Mouse (Mus musculus) liver, embryonic 13.5 days (tissue): Measurements from ENCODE around the gene Insl6. TPM values are rescaled to one million over a fixed set of nuclear protein-coding genes. Genes with fewer than 3 reads are reported as not detected.

ENCODE experiments used
- ATAC-seq: fragments of 200-750 bp; cut with Nextera tagmentation; 2 replicates; pipeline ENCODE4 v1.8.0; 2017; ENCODE audit warnings: low read depth, mild to moderate bottlenecking, moderate number of reproducible peaks, moderate library complexity
- DNase-seq: peaks from one replicate; pipeline ENCODE4 v3.0.0; 2022
- H3K27ac ChIP-seq: fragments of 300-500 bp; sonication (generic); 2 replicates; pipeline ENCODE4 v1.5.1; 2015; ENCODE audit warnings: moderate library complexity, mild to moderate bottlenecking, inconsistent platforms
- H3K27me3 ChIP-seq: fragments of 300-500 bp; sonication (generic); 2 replicates; pipeline ENCODE4 v1.6.1; 2015; ENCODE audit warnings: mild to moderate bottlenecking, inconsistent platforms
- H3K36me3 ChIP-seq: fragments of 300-500 bp; sonication (generic); 2 replicates; pipeline ENCODE4 v1.6.1; 2015; ENCODE audit warnings: mild to moderate bottlenecking, inconsistent platforms
- H3K4me1 ChIP-seq: fragments of 300-500 bp; sonication (generic); replicated peaks from 2 replicates; pipeline ENCODE4 v1.6.1; 2015; ENCODE audit warnings: inconsistent platforms
- H3K4me2 ChIP-seq: fragments of 300-500 bp; sonication (generic); 2 replicates; pipeline ENCODE4 v1.6.1; 2015; ENCODE audit warnings: inconsistent platforms, mild to moderate bottlenecking, moderate library complexity
- H3K4me3 ChIP-seq: fragments of 300-500 bp; sonication (generic); replicated peaks from 2 replicates; pipeline ENCODE4 v1.5.1; 2015; ENCODE audit warnings: mild to moderate bottlenecking, inconsistent platforms
- H3K9ac ChIP-seq: fragments of 300-500 bp; sonication (generic); 2 replicates; pipeline ENCODE4 v1.6.1; 2015; ENCODE audit warnings: mild to moderate bottlenecking, inconsistent platforms
- H3K9me3 ChIP-seq: fragments of 300-500 bp; sonication (generic); replicated peaks from 2 replicates; pipeline ENCODE4 v1.6.1; 2016; ENCODE audit warnings: inconsistent platforms
- WGBS: fragments of 180-500 bp; shearing (Covaris S2); methylation state at CpG from one replicate; pipeline ENCODE4 v1.1.7; 2015; ENCODE audit not compliant: insufficient replicate concordance; 5-methylcytosine and 5-hydroxymethylcytosine counted together
- polyA plus RNA-seq: library from polyadenylated mRNA; unstranded; fragments of >200 nt; fragmentation: Nextera tagmentation; extraction: Ambion mirVana; gene quantifications from 2 replicates; pipeline ENCODE4 v1.2.1, GENCODE M21; 2015

Gene Insl6
- polyA plus RNA-seq, 1 experiment from 2014 or later = 1.1 TPM

DNA sequence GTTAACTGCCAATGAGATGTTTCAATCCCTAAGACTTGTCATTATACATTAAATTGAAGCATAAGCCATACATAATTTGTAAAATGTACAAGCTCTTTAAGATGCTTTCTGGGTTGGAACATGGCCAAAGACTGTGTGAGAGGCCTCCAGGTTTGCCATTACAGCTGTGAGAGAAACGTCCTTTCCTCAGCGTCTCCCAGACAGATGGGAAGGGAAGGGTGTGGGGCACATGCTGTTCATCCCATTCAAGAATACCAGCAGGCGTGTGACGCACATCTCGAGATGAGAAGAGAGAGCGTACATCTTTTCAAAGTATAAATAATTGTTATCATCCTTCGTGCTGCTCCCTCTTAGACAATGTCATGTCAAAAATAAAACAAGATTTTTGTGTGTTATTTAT lies 12.5 kb downstream of the Insl6 start:
- no peak overlapping the region for H3K4me3 ChIP-seq
- no peak overlapping the region for H3K9ac ChIP-seq
- ATAC-seq = no peak
- no peak overlapping the region for H3K27ac ChIP-seq
- H3K4me2 ChIP-seq = no peak overlapping the region
- H3K9me3 ChIP-seq = no peaks in the 10 kb centered on the region
- peaks cover 49% of the 10 kb centered on the region for H3K36me3 ChIP-seq
- H3K27me3 ChIP-seq = no peaks in the 10 kb centered on the region
- 87% methylated on average over 7 of the region's 7 CpGs for WGBS
- no peak for DNase-seq
- H3K4me1 ChIP-seq = no peaks in the 10 kb centered on the region

DNA sequence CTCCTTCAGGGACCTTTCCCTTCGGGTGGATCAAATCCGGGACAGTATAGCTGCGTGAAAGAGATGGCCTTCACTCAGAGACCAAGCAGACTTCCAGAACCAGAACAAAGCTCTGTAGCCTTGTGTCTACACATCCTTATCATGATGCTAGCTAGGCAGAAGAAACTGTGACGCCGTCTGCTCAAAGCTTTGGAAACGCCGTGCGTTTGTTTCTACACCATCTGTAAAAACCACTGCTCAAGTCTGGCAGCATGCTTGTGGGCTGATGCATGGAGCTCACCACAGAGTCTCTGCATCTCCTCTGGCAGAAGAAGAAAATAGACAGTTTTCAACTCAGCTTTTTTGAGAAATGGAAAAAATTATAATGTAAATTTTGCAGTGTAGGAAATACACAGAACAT lies 13.4 kb downstream of the Insl6 start:
- 91% methylated on average over 8 of the region's 8 CpGs for WGBS
- ATAC-seq (no peak), DNase-seq (no peak)
- Histone ChIP-seq H3K36me3 (peaks cover 58% of the 10 kb centered on the region), H3K27me3 (no peaks in the 10 kb centered on the region), H3K4me2 (no peak overlapping the region), H3K27ac (no peak overlapping the region), H3K9me3 (no peaks in the 10 kb centered on the region), H3K9ac (no peak overlapping the region), H3K4me3 (no peak overlapping the region), H3K4me1 (no peaks in the 10 kb centered on the region)

DNA sequence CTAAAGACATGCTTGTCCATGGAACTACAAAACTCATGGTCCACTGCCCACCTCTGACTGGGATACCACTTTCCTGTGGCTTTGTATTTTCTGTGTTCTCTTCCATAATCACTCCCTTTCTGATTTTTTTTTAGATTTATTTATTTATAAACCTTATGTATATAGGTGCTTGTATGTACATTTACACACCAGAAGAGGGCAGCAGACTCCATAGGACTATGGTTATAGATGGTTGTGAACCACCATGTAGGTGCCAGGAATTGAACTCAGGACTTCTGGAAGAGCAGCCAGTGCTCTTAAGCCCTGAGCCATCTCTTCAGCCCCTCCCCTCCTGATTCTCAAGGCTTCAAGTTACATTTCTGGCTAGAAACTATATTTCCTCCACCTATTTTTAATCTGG lies 16.3 kb downstream of the Insl6 start:
- DNase-seq = no peak
- H3K27me3 ChIP-seq = no peaks in the 10 kb centered on the region
- no peaks in the 10 kb centered on the region for H3K9me3 ChIP-seq
- H3K4me2 ChIP-seq = no peak overlapping the region
- no peaks in the 10 kb centered on the region for H3K4me1 ChIP-seq
- no peak for ATAC-seq
- H3K36me3 ChIP-seq = peaks cover 69% of the 10 kb centered on the region
- H3K9ac ChIP-seq = no peak overlapping the region
- no peak overlapping the region for H3K4me3 ChIP-seq
- H3K27ac ChIP-seq = no peak overlapping the region

DNA sequence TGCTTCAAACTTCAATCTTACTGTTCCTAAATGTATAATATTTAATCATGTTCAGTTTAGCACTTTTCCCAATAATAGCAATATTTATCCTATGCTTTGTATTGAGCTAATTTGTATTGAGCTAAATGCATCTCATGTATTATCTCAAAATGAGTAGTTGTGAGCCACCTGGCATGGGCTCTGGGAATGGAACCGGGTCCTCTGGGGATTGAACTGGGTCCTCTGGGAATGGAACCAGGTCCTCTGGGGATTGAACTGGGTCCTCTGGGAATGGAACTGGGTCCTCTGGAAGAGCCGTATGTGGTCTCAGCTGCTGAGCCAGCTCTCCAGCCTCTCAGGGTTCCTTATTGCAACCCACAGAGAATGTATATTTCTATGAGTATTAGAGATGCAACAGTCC lies 23.0 kb downstream of the Insl6 start:
- Histone ChIP-seq H3K27ac (no peak overlapping the region), H3K36me3 (peaks cover 73% of the 10 kb centered on the region), H3K9ac (no peak overlapping the region), H3K4me3 (no peak overlapping the region), H3K4me1 (no peaks in the 10 kb centered on the region), H3K27me3 (no peaks in the 10 kb centered on the region), H3K9me3 (no peaks in the 10 kb centered on the region), H3K4me2 (no peak overlapping the region)
- DNase-seq (no peak), ATAC-seq (no peak)
- WGBS = 89% methylated on average over 2 of the region's 2 CpGs

DNA sequence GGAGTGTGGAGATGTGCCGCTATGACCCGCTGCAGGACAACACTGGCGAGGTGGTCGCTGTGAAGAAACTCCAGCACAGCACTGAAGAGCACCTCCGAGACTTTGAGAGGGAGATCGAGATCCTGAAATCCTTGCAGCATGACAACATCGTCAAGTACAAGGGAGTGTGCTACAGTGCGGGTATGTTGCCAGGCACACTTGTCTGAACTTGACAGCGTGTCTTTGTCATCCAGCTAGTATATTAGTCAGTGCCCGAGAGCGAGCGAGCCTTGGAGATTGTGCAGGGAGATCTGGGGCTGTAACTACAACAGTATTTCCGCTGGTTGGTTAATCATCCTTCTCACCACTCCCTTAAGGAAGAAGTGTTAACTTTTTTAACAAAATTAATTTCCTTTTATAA lies 24.2 kb downstream of the Insl6 start:
- Histone ChIP-seq H3K4me3 (no peak overlapping the region), H3K36me3 (peaks cover 75% of the 10 kb centered on the region), H3K9me3 (no peaks in the 10 kb centered on the region), H3K4me1 (no peaks in the 10 kb centered on the region), H3K4me2 (no peak overlapping the region), H3K27ac (no peak overlapping the region), H3K9ac (no peak overlapping the region), H3K27me3 (no peaks in the 10 kb centered on the region)
- DNase-seq (no peak), ATAC-seq (no peak)
- 93% methylated on average over 13 of the region's 13 CpGs for WGBS

DNA sequence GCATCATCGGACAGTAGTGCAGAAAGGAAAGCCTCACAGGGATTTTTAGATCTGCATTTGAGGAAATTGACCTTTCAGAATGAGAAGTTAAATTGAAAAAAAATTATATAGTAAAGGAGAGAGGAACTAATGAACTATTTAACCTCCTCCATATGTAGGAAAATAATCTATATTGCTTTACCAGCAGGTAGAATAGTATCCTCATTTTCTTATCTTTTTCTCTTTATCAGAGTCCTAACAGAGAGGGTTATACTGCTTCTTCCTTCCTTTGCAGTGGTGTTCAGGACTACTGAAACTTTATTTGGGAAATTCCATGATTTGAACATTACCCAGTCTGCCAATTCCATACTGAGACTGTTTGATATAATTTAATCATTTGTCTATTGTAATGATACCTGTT lies 27.8 kb downstream of the Insl6 start:
- no peak for DNase-seq
- H3K27me3 ChIP-seq = no peaks in the 10 kb centered on the region
- H3K36me3 ChIP-seq = peaks cover 80% of the 10 kb centered on the region
- H3K9me3 ChIP-seq = no peaks in the 10 kb centered on the region
- no peak for ATAC-seq
- WGBS = 87% methylated on average over 1 of the region's 1 CpGs
- H3K4me1 ChIP-seq = no peaks in the 10 kb centered on the region
- H3K9ac ChIP-seq = no peak overlapping the region
- H3K4me2 ChIP-seq = no peak overlapping the region
- H3K4me3 ChIP-seq = no peak overlapping the region
- no peak overlapping the region for H3K27ac ChIP-seq

DNA sequence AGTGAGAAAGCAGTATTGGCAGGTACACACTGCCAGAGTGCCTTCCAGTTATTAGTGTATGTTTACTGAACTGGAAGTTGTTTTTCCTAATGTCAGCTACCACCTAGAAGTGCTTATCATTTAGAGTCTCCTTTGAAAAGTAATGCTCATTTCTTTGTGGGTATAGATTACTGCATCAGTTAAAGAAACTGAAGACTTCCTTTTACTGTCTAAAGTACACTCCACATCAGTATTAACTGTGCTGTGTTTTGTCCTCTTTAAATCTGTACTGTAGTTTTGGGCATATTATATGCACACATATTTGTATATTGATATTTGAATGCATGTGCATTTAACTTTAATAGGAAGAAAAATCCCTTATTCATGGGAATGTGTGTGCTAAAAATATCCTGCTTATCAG lies 29.0 kb downstream of the Insl6 start:
- ATAC-seq (no peak), DNase-seq (no peak)
- no peak overlapping the region for H3K27ac ChIP-seq
- no peak overlapping the region for H3K9ac ChIP-seq
- no peak overlapping the region for H3K4me3 ChIP-seq
- no peak overlapping the region for H3K4me2 ChIP-seq
- no peaks in the 10 kb centered on the region for H3K9me3 ChIP-seq
- H3K36me3 ChIP-seq = peaks cover 85% of the 10 kb centered on the region
- H3K27me3 ChIP-seq = no peaks in the 10 kb centered on the region
- no peaks in the 10 kb centered on the region for H3K4me1 ChIP-seq

DNA sequence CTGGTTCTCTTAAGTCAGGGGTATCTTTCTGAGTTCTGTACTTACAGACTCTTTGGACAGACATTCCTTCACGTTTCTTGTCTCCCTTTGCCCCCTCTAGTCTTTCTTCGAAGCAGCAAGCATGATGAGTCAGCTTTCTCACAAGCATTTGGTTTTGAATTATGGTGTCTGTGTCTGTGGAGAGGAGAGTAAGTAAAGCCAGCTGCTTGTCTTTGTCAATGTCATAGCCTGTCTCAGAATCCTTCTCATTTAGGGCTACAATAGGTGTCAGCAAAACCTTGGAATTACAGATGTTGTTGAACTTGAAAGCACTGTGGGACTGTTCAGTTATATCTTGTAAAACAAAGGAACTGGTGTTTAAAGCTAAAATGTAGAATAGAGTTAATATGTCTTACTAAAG lies 30.4 kb downstream of the Insl6 start:
- Histone ChIP-seq H3K9me3 (no peaks in the 10 kb centered on the region), H3K4me1 (no peaks in the 10 kb centered on the region), H3K27me3 (no peaks in the 10 kb centered on the region), H3K9ac (no peak overlapping the region), H3K27ac (no peak overlapping the region), H3K4me3 (no peak overlapping the region), H3K36me3 (peaks cover 83% of the 10 kb centered on the region), H3K4me2 (no peak overlapping the region)
- ATAC-seq (no peak), DNase-seq (no peak)
- WGBS = 69% methylated on average over 2 of the region's 2 CpGs

DNA sequence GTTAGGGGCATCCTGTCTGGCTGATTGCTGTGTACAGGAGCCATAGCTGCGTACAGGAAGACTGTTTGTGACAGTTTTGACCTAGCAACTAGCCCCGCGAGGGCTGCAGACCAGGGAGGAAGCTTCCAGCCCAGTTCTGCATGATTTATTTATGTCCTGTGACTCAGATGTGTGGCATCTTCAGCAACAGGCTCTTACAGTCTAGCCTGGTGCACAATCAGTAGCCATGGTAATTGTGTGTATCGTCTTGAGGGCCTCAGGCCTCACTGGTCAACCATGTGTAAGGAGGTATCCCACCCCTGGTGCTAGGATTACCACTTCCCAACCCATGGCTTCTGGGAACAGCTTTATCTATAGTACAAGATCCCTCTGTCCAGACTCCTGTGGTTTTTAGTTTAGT lies 32.6 kb downstream of the Insl6 start:
- peaks cover 77% of the 10 kb centered on the region for H3K36me3 ChIP-seq

DNA sequence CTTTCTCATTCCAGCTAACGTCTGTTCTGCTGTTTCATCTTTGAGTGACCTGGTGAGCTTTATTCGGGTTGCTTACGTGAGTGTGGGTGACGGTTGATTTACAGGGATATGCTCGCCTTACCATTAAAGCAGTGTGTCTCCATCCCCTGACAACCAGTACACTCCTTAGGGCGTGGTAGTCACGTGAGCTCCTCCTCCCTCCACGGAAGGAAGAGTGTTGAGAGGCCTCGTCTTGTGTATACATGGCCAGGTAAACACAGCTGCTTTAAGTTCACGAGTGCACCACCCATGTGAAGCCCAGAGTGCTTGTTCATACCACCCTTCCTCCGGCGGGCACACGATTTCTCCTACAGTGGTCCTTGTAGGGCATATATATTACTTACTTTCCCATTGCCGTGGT lies 33.6 kb downstream of the Insl6 start:
- H3K27ac ChIP-seq = no peak overlapping the region
- 83% methylated on average over 14 of the region's 14 CpGs for WGBS
- no peak overlapping the region for H3K4me3 ChIP-seq
- H3K9me3 ChIP-seq = no peaks in the 10 kb centered on the region
- ATAC-seq (no peak), DNase-seq (no peak)
- H3K9ac ChIP-seq = no peak overlapping the region
- peaks cover 77% of the 10 kb centered on the region for H3K36me3 ChIP-seq
- no peak overlapping the region for H3K4me2 ChIP-seq
- H3K4me1 ChIP-seq = no peaks in the 10 kb centered on the region
- no peaks in the 10 kb centered on the region for H3K27me3 ChIP-seq

More for the DNA sequence above, 32.6 kb downstream of the Insl6 start:
- Histone ChIP-seq H3K4me3 (no peak overlapping the region), H3K4me2 (no peak overlapping the region), H3K27me3 (no peaks in the 10 kb centered on the region), H3K27ac (no peak overlapping the region), H3K9ac (no peak overlapping the region), H3K4me1 (no peaks in the 10 kb centered on the region), H3K9me3 (no peaks in the 10 kb centered on the region)
- 85% methylated on average over 4 of the region's 4 CpGs for WGBS
- DNase-seq (no peak), ATAC-seq (no peak)

DNA sequence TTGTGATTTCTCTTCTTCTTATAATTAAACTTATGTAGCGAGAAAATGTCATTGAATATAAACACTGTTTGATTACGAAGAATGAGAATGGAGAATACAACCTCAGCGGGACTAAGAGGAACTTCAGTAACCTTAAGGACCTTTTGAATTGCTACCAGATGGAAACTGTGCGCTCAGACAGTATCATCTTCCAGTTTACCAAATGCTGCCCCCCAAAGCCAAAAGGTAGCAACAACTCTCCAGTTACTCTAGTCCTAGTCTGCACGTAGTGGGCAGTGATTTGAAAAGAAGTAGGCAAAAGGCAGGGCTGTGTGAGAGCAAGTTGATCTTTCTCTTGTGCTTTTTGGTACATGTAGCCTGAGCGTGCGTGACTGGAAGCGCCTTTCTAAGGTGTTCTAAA lies 37.3 kb downstream of the Insl6 start:
- no peaks in the 10 kb centered on the region for H3K9me3 ChIP-seq
- WGBS = 88% methylated on average over 8 of the region's 8 CpGs
- H3K4me2 ChIP-seq = no peak overlapping the region
- H3K27me3 ChIP-seq = no peaks in the 10 kb centered on the region
- H3K36me3 ChIP-seq = peaks cover 71% of the 10 kb centered on the region
- no peak overlapping the region for H3K27ac ChIP-seq
- H3K9ac ChIP-seq = no peak overlapping the region
- no peak overlapping the region for H3K4me3 ChIP-seq
- ATAC-seq (no peak), DNase-seq (no peak)
- no peaks in the 10 kb centered on the region for H3K4me1 ChIP-seq

DNA sequence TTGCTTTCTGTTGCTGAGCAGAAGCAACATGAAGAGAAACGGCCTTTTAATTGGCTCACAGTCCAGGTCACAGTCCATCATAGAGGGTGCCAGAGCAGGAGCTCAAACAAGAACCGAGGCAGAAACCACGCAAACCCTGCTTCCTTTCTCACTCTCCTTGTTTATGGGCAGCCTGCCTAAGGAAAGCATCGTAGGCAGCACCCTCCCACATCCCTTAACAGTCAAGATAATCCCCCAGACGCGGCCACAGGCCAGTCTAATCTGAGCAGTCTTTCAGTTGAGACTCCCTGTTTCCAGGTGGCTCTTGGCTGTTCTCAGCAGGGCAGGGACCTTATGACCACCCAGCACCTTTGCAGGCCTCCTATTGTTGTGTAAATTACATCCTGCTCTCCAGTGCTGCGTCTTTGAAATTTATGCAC lies 39.7 kb downstream of the Insl6 start:
- WGBS = 62% methylated on average over 7 of the region's 7 CpGs
- Histone ChIP-seq H3K27ac (no peak overlapping the region), H3K9me3 (no peaks in the 10 kb centered on the region), H3K36me3 (peaks cover 65% of the 10 kb centered on the region), H3K4me3 (no peak overlapping the region), H3K27me3 (no peaks in the 10 kb centered on the region), H3K9ac (no peak overlapping the region), H3K4me1 (no peaks in the 10 kb centered on the region), H3K4me2 (no peak overlapping the region)
- no peak for ATAC-seq
- no peak for DNase-seq
